In genomic region chr2:164825521-164825920, GRCm38 (mm10) we compare ENCODE assay signal across 27 mouse cellular contexts. TPM values are rescaled to one million over a fixed set of nuclear protein-coding genes. Genes with fewer than 3 reads are reported as not detected.
"Had no signal": no experiment of that assay in that cellular context is flagged by ENCODE, and none has a peak within 500 bp of the region (broad histone marks: within the 10 kb centered on the region; RNA-seq: fewer than 3 reads in every experiment).

No protein-coding gene starts in this region.

- H3K9me3 ChIP-seq: lung, embryonic 15.5 days; megakaryocyte, embryonic 14.5 days; midbrain, embryonic 13.5 days; midbrain, embryonic 15.5 days; neural tube, embryonic 13.5 days; neural tube, embryonic 15.5 days; stomach, embryonic 15.5 days had no signal

- H3K9ac ChIP-seq: lung, embryonic 15.5 days; midbrain, embryonic 13.5 days; midbrain, embryonic 15.5 days; neural tube, embryonic 13.5 days; neural tube, embryonic 15.5 days; stomach, embryonic 15.5 days had no signal

- H3K4me3 ChIP-seq: lung, embryonic 15.5 days; megakaryocyte, embryonic 14.5 days; midbrain, embryonic 13.5 days; midbrain, embryonic 15.5 days; neural tube, embryonic 13.5 days; neural tube, embryonic 15.5 days; stomach, embryonic 15.5 days had no signal

- H3K27ac ChIP-seq: lung, embryonic 15.5 days; macrophage; midbrain, embryonic 13.5 days; midbrain, embryonic 15.5 days; neural tube, embryonic 13.5 days; neural tube, embryonic 15.5 days; stomach, embryonic 15.5 days; stomach, postnatal 0 days had no signal

- H3K4me2 ChIP-seq: lung, embryonic 15.5 days; midbrain, embryonic 11.5 days; midbrain, embryonic 13.5 days; midbrain, embryonic 15.5 days; neural tube, embryonic 13.5 days; neural tube, embryonic 15.5 days; stomach, embryonic 15.5 days had no signal

- H3K27me3 ChIP-seq: lung, embryonic 15.5 days; megakaryocyte, embryonic 14.5 days; midbrain, embryonic 13.5 days; midbrain, embryonic 15.5 days; neural tube, embryonic 13.5 days; neural tube, embryonic 15.5 days; stomach, embryonic 15.5 days had no signal

- DNase-seq: lung, adult 2 months; lung, postnatal 14 days; lung, postnatal 36 days; retina, postnatal 1 day; right cerebral cortex, adult 18-20 months; right cerebral cortex, postnatal 25 days; right cerebral cortex, postnatal 4 days; thymus, adult 2 months; thymus, postnatal 25 days; thymus, postnatal 4 days had no signal

- ATAC-seq: lung, postnatal 0 days; midbrain, embryonic 13.5 days; midbrain, embryonic 15.5 days had no signal

RNA-seq across cellular contexts. Expression of gene Spata25, which starts 2.8 kb away (rescaled TPM):
- total RNA-seq: megakaryocyte progenitor cell, adult 5-6 weeks; midbrain, postnatal 0 days; monocyte, adult 5-6 weeks had no signal
- polyA plus RNA-seq: lung, embryonic 15.5 days; lung, postnatal 0 days; macrophage; midbrain, embryonic 11.5 days; midbrain, embryonic 13.5 days; midbrain, embryonic 15.5 days; midbrain, postnatal 0 days; neural tube, embryonic 11.5 days; neural tube, embryonic 13.5 days; neural tube, embryonic 15.5 days; small intestine, adult 2 months; stomach, embryonic 15.5 days; stomach, postnatal 0 days; urinary bladder, adult 2 months had no signal
